Mouse (Mus musculus): ENCODE measurements around the gene Plb1. TPM values are rescaled to one million over a fixed set of nuclear protein-coding genes. Genes with fewer than 3 reads are reported as not detected.

Gene Plb1
- total RNA-seq, 2 experiments from 2014 or later = 1.5 to 2.0 TPM

- intact Hi-C loops (cut with DNase I) = no loop called here
- no peak for DNase-seq
These were observed 6.8 kb downstream of the Plb1 start for GRCm38 (mm10) chr5:32239337-32239736.

GRCm38 (mm10) chr5:32240741-32241140 lies 8.2 kb downstream of the Plb1 start:
- no peak for DNase-seq
- intact Hi-C loops (cut with DNase I) = no loop called here

- intact Hi-C loops (cut with DNase I) = no loop called here
- DNase-seq = no peak
These were observed 10.9 kb downstream of the Plb1 start for GRCm38 (mm10) chr5:32243286-32243885.

GRCm38 (mm10) chr5:32245385-32245784 lies 12.9 kb downstream of the Plb1 start:
- intact Hi-C loops (cut with DNase I) = no loop called here
- no peak for DNase-seq

- DNase-seq = no peak
- intact Hi-C loops (cut with DNase I) = no loop called here
These were observed 28.2 kb downstream of the Plb1 start for GRCm38 (mm10) chr5:32260751-32261150.

- intact Hi-C loops (cut with DNase I) = no loop called here
- no peak for DNase-seq
These were observed 28.7 kb downstream of the Plb1 start for GRCm38 (mm10) chr5:32261251-32261650.

GRCm38 (mm10) chr5:32262534-32262933 lies 30.0 kb downstream of the Plb1 start:
- DNase-seq = no peak
- intact Hi-C loops (cut with DNase I) = no loop called here

- DNase-seq = peak; percentile 52 to 60
These were observed 40.0 kb downstream of the Plb1 start for GRCm38 (mm10) chr5:32272502-32272901.

GRCm38 (mm10) chr5:32278000-32278694 lies 45.6 kb downstream of the Plb1 start:
- intact Hi-C loops (cut with DNase I) = no loop called here
- no peak for DNase-seq

More at GRCm38 (mm10) chr5:32272502-32272901, 40.0 kb downstream of the Plb1 start:
- intact Hi-C loops (cut with DNase I) = no loop called here

GRCm38 (mm10) chr5:32280066-32280465 lies 47.6 kb downstream of the Plb1 start:
- intact Hi-C loops (cut with DNase I) = no loop called here
- DNase-seq = no peak

GRCm38 (mm10) chr5:32282345-32282744 lies 49.8 kb downstream of the Plb1 start:
- intact Hi-C loops (cut with DNase I) = no loop called here
- DNase-seq = no peak

GRCm38 (mm10) chr5:32283457-32283856 lies 50.9 kb downstream of the Plb1 start:
- intact Hi-C loops (cut with DNase I) = no loop called here
- DNase-seq = no peak

- intact Hi-C loops (cut with DNase I) = no loop called here
These were observed 53.8 kb downstream of the Plb1 start for GRCm38 (mm10) chr5:32286315-32286714.

GRCm38 (mm10) chr5:32288021-32288420 lies 55.5 kb downstream of the Plb1 start:
- intact Hi-C loops (cut with DNase I) = no loop called here
- DNase-seq = no peak

More at GRCm38 (mm10) chr5:32286315-32286714, 53.8 kb downstream of the Plb1 start:
- no peak for DNase-seq

GRCm38 (mm10) chr5:32291316-32291715 lies 58.8 kb downstream of the Plb1 start:
- intact Hi-C loops (cut with DNase I) = no loop called here
- no peak for DNase-seq

- peak; percentile 55 to 73 for DNase-seq
- intact Hi-C loops (cut with DNase I) = loop anchor here (5.0 kb wide), 2 partner anchors 81 to 741 kb away; no protein-coding TSS in a partner anchor
These were observed 70.7 kb downstream of the Plb1 start for GRCm38 (mm10) chr5:32302991-32303921.

- no peak for DNase-seq
- intact Hi-C loops (cut with DNase I) = no loop called here
These were observed 74.6 kb downstream of the Plb1 start for GRCm38 (mm10) chr5:32307106-32307505.

- no peak for DNase-seq
- intact Hi-C loops (cut with DNase I) = no loop called here
These were observed 76.1 kb downstream of the Plb1 start for GRCm38 (mm10) chr5:32308647-32309046.

GRCm38 (mm10) chr5:32309714-32310113 lies 77.2 kb downstream of the Plb1 start:
- intact Hi-C loops (cut with DNase I) = no loop called here
- DNase-seq = no peak

- intact Hi-C loops (cut with DNase I) = no loop called here
- no peak for DNase-seq
These were observed 78.3 kb downstream of the Plb1 start for GRCm38 (mm10) chr5:32310802-32311201.

GRCm38 (mm10) chr5:32311589-32312166 lies 79.2 kb downstream of the Plb1 start:
- DNase-seq = no peak
- intact Hi-C loops (cut with DNase I) = no loop called here
